Mouse (Mus musculus): ENCODE results near the gene Gm9857. TPM values are rescaled to one million over a fixed set of nuclear protein-coding genes. Genes with fewer than 3 reads are reported as not detected.

Gm9857 gene
- polyA plus RNA-seq, 1 experiment from 2014 or later, result not detected

GRCm38 (mm10) chr3:108900147-108900546, 40.1 kb downstream of the Gm9857 start:
- Histone ChIP-seq H3K9me3 (no peaks in the 10 kb centered on the region), H3K27ac (replicated peaks) (no peak overlapping the region), H3K4me3 (no peak overlapping the region), H3K4me1 (no peaks in the 10 kb centered on the region), H3K36me3 (peaks cover 36% of the 10 kb centered on the region), H3K4me2 (replicated peaks) (no peak overlapping the region), H3K9ac (replicated peaks) (no peak overlapping the region), H3K27me3 (no peaks in the 10 kb centered on the region)
- 89% methylated on average over 3 of the region's 3 CpGs for WGBS
- no peak for ATAC-seq (ENCODE audit: low FRiP score, low read depth)

GRCm38 (mm10) chr3:108898640-108899039, 41.6 kb downstream of the Gm9857 start:
- H3K4me2 ChIP-seq (replicated peaks), result no peak overlapping the region
- H3K9me3 ChIP-seq, result no peaks in the 10 kb centered on the region
- ATAC-seq (ENCODE audit: low FRiP score, low read depth), result no peak
- H3K4me3 ChIP-seq, result no peak overlapping the region
- H3K27me3 ChIP-seq, result no peaks in the 10 kb centered on the region
- peaks cover 21% of the 10 kb centered on the region for H3K36me3 ChIP-seq
- WGBS, result 94% methylated on average over 4 of the region's 4 CpGs
- no peak overlapping the region for H3K27ac ChIP-seq (replicated peaks)
- no peaks in the 10 kb centered on the region for H3K4me1 ChIP-seq
- H3K9ac ChIP-seq (replicated peaks), result no peak overlapping the region

- no peak overlapping the region for H3K4me2 ChIP-seq (replicated peaks)
- H3K4me1 ChIP-seq, result no peaks in the 10 kb centered on the region
- no peaks in the 10 kb centered on the region for H3K36me3 ChIP-seq
- no peak overlapping the region for H3K9ac ChIP-seq (replicated peaks)
- ATAC-seq (ENCODE audit: low FRiP score, low read depth), result no peak
- no peaks in the 10 kb centered on the region for H3K9me3 ChIP-seq
- WGBS, result 86% methylated on average over 4 of the region's 4 CpGs
- H3K27ac ChIP-seq (replicated peaks), result no peak overlapping the region
- no peaks in the 10 kb centered on the region for H3K27me3 ChIP-seq
- no peak overlapping the region for H3K4me3 ChIP-seq
Measured at GRCm38 (mm10) chr3:108892914-108893313, 47.3 kb downstream of the Gm9857 start.

GRCm38 (mm10) chr3:108892080-108892479, 48.2 kb downstream of the Gm9857 start:
- no peak overlapping the region for H3K4me2 ChIP-seq (replicated peaks)
- H3K4me1 ChIP-seq, result 0 out of 2 replicates have a peak, but pooled peaks cover 3% of the 10 kb centered on the region
- no peak for ATAC-seq (ENCODE audit: low FRiP score, low read depth)
- H3K9me3 ChIP-seq, result no peaks in the 10 kb centered on the region
- H3K27me3 ChIP-seq, result no peaks in the 10 kb centered on the region
- no peak overlapping the region for H3K4me3 ChIP-seq
- 82% methylated on average over 1 of the region's 1 CpGs for WGBS
- no peaks in the 10 kb centered on the region for H3K36me3 ChIP-seq
- H3K27ac ChIP-seq (replicated peaks), result no peak overlapping the region
- no peak overlapping the region for H3K9ac ChIP-seq (replicated peaks)

Other genes with a start within 250 kb of the Gm9857 start
- gene Gpsm2, start 218.1 kb downstream of the Gm9857 start, polyA plus RNA-seq (2016; fragmentation: Nextera tagmentation; extraction: Ambion mirVana), result 94.5 and 98.9 TPM in 2 replicates
- 0.13 TPM in 1 of 2 replicates, not detected in the other for gene Aknad1, start 200.8 kb downstream of the Gm9857 start, polyA plus RNA-seq (2016; fragmentation: Nextera tagmentation; extraction: Ambion mirVana)
- 23.1 and 23.3 TPM in 2 replicates for gene Stxbp3, start 99.9 kb downstream of the Gm9857 start, polyA plus RNA-seq (2016; fragmentation: Nextera tagmentation; extraction: Ambion mirVana)
- 0.08 TPM in 1 of 2 replicates, not detected in the other for gene Fndc7, start 50.4 kb downstream of the Gm9857 start, polyA plus RNA-seq (2016; fragmentation: Nextera tagmentation; extraction: Ambion mirVana)
- 77.9 and 89.5 TPM in 2 replicates for gene Prpf38b, start 28.7 kb downstream of the Gm9857 start, polyA plus RNA-seq (2016; fragmentation: Nextera tagmentation; extraction: Ambion mirVana)
- gene Henmt1, start 572 bp downstream of the Gm9857 start, polyA plus RNA-seq (2016; fragmentation: Nextera tagmentation; extraction: Ambion mirVana), result 0.78 and 0.86 TPM in 2 replicates
- 11.7 and 12.0 TPM in 2 replicates for gene Fam102b, start 87.2 kb upstream of the Gm9857 start, polyA plus RNA-seq (2016; fragmentation: Nextera tagmentation; extraction: Ambion mirVana)
- not detected in 2 replicates for gene Slc25a54, start 140.0 kb upstream of the Gm9857 start, polyA plus RNA-seq (2016; fragmentation: Nextera tagmentation; extraction: Ambion mirVana)
- 23.5 and 28.2 TPM in 2 replicates for gene Slc25a24, start 182.7 kb upstream of the Gm9857 start, polyA plus RNA-seq (2016; fragmentation: Nextera tagmentation; extraction: Ambion mirVana)